ENCODE assay signal across 13 mouse cellular contexts in genomic region chr5:32192016-32192845, GRCm38 (mm10). TPM values are rescaled to one million over a fixed set of nuclear protein-coding genes. Genes with fewer than 3 reads are reported as not detected.
DNase-seq lines count a peak whose midpoint lies in the region; ATAC-seq and TF ChIP-seq lines count a peak whose summit lies in the region.
"Had no signal": no experiment of that assay in that cellular context is flagged by ENCODE, and none has a peak within 500 bp of the region (broad histone marks: within the 10 kb centered on the region; RNA-seq: fewer than 3 reads in every experiment).

No protein-coding gene starts in this region.

- peaks cover 0 to 17% of the 10 kb centered on the region in 2 experiments; a peak in 2 of 4 replicates for H3K4me1 ChIP-seq in MEL (ENCODE audit: control insufficient read depth in 1 of 2, insufficient read depth in 2 of 2, low read length in 2 of 2)
- H3K4me1 ChIP-seq in thymus, adult 2 months (replicated peaks; ENCODE audit: control insufficient read depth, insufficient read depth, low read length): no peaks in the 10 kb centered on the region

- H3K36me3 ChIP-seq in MEL (ENCODE audit: control insufficient read depth in 1 of 2, insufficient read depth in 2 of 2, low read length in 2 of 2): peaks cover 0 to 3% of the 10 kb centered on the region in 2 experiments; a peak in 1 of 4 replicates
- H3K36me3 ChIP-seq in thymus, adult 2 months (ENCODE audit: control insufficient read depth, insufficient read depth, low read length): no peaks in the 10 kb centered on the region
- H3K36me3 ChIP-seq: G1E; liver, embryonic 15.5 days had no signal

- H3K9me3 ChIP-seq in MEL (replicated peaks; ENCODE audit: insufficient read depth, low read length): no peaks in the 10 kb centered on the region
- H3K9me3 ChIP-seq: G1E; liver, embryonic 15.5 days had no signal

- 0 out of 2 replicates have a peak, but pooled peaks have one; percentile 22 for ATAC-seq in common myeloid progenitor, adult 5-6 weeks (replicated peaks; ENCODE audit: low read depth, poor library complexity, severe bottlenecking)

- DNase-seq in kidney, adult 9 months: peak; percentile 9
- DNase-seq in kidney, adult 8-10 months: no peak
- DNase-seq in MEL (ENCODE audit: low read depth, low spot score): peak; percentile 62
- peak; percentile 40 for DNase-seq in lung, postnatal 36 days
- DNase-seq in thymus, adult 2 months: no peak
- DNase-seq in yolk sac, embryonic 10.5 days (ENCODE audit: low spot score): no peak
- DNase-seq in retina, embryonic 14.5 days (ENCODE audit: low spot score): no peak
- DNase-seq: cerebellum, postnatal 14 days; retina, postnatal 1 day had no signal

- H3K9ac ChIP-seq in MEL (ENCODE audit: control insufficient read depth, low read depth, low read length, poor library complexity, severe bottlenecking): no peak overlapping the region
- H3K9ac ChIP-seq: liver, embryonic 15.5 days had no signal

- 86% methylated on average over 16 of the region's 16 CpGs for whole genome bisulfite sequencing in thymus, adult 2 months

- TF ChIP-seq POLR2A in MEL (IDR thresholded peaks at IDR 0.05; ENCODE audit: control insufficient read depth in 1 of 2, insufficient read depth in 1 of 2, low read depth in 1 of 2, low read length in 2 of 2, poor library complexity in 1 of 2): no peak
- TF ChIP-seq POLR2A in thymus, adult 2 months (IDR thresholded peaks at IDR 0.05; ENCODE audit: control insufficient read depth, extremely low read depth, insufficient read depth, low read length, poor library complexity): no peak

- no peak overlapping the region for H3K27ac ChIP-seq in MEL (ENCODE audit: control insufficient read depth, low read depth, low read length)
- no peak overlapping the region for H3K27ac ChIP-seq in thymus, adult 2 months (ENCODE audit: control insufficient read depth, insufficient read depth, low read length)
- H3K27ac ChIP-seq: layer of hippocampus, adult 2 months; liver, embryonic 15.5 days had no signal

- TF ChIP-seq RAD21 in MEL (IDR thresholded peaks at IDR 0.05; ENCODE audit: low read depth, low read length): no peak

- no peak overlapping the region for H3K4me3 ChIP-seq in MEL (ENCODE audit: control insufficient read depth in 1 of 2, insufficient read depth in 1 of 2, low read depth in 2 of 2, low read length in 2 of 2)
- H3K4me3 ChIP-seq in thymus, adult 2 months (ENCODE audit: control insufficient read depth, insufficient read depth, low read length): no peak overlapping the region
- H3K4me3 ChIP-seq: layer of hippocampus, adult 2 months; liver, embryonic 15.5 days had no signal

- 0 out of 4 replicates have a peak, but pooled peaks cover 0 to 3% of the 10 kb centered on the region in 2 experiments for H3K27me3 ChIP-seq in MEL (ENCODE audit: control insufficient read depth in 1 of 2, insufficient read depth in 2 of 2, low read length in 2 of 2)
- no peaks in the 10 kb centered on the region for H3K27me3 ChIP-seq in thymus, adult 2 months (ENCODE audit: control insufficient read depth, insufficient read depth, low read length)
- H3K27me3 ChIP-seq: liver, embryonic 15.5 days had no signal

- TF ChIP-seq EP300 in MEL (IDR thresholded peaks at IDR 0.05; ENCODE audit: low read depth in 1 of 2, low read length in 2 of 2): no peak

- no peaks in the 10 kb centered on the region for H3K79me2 ChIP-seq in MEL (ENCODE audit: control insufficient read depth, insufficient read depth, low read length, poor library complexity)

- no peak for TF ChIP-seq CTCF in MEL (IDR thresholded peaks at IDR 0.05 in 2 of 3, conservative IDR thresholded peaks at IDR 0.05 in 1 of 3; ENCODE audit: control insufficient read depth in 1 of 3, insufficient read depth in 1 of 3, low read depth in 2 of 3, low read length in 3 of 3, poor library complexity in 1 of 3, severe bottlenecking in 1 of 3)
- no peak for TF ChIP-seq CTCF in thymus, adult 2 months (IDR thresholded peaks at IDR 0.05; ENCODE audit: borderline replicate concordance, control insufficient read depth, extremely low read depth, insufficient read depth, low read length, poor library complexity)

TF ChIP-seq in MEL, 35 proteins besides CTCF, POLR2A, EP300 and RAD21:
- TF ChIP-seq ZC3H11A (IDR thresholded peaks at IDR 0.05; ENCODE audit: low read depth, low read length) (no peak), CHD2 (IDR thresholded peaks at IDR 0.05; ENCODE audit: low read length) (no peak), KAT2A (conservative IDR thresholded peaks at IDR 0.05; ENCODE audit: low read depth, low read length) (no peak), SIN3A (IDR thresholded peaks at IDR 0.05; ENCODE audit: low read length) (no peak), MAZ (IDR thresholded peaks at IDR 0.05; ENCODE audit: low read depth, low read length) (no peak), MAFK (IDR thresholded peaks at IDR 0.05; ENCODE audit: borderline replicate concordance, low read depth, low read length) (no peak), E2F4 (IDR thresholded peaks at IDR 0.05; ENCODE audit: borderline replicate concordance, low read depth, low read length) (no peak), ELF1 (IDR thresholded peaks at IDR 0.05; ENCODE audit: low read depth, low read length) (no peak), ZKSCAN1 (IDR thresholded peaks at IDR 0.05; ENCODE audit: low read depth, low read length) (no peak), NELFE (IDR thresholded peaks at IDR 0.05; ENCODE audit: low read depth, low read length) (no peak)

RNA-seq across cellular contexts. Expression of gene Plb1, which starts 40.3 kb away (rescaled TPM):
- total RNA-seq in MEL (2012; rRNA removed): not detected in 2 replicates
- not detected for polyA plus RNA-seq in MEL (2012; ENCODE audit: insufficient read depth in 1 of 2, insufficient read length in 2 of 2, low read depth in 1 of 2, low replicate concordance in 2 of 2, missing spikeins in 1 of 2)
- total RNA-seq in common myeloid progenitor, adult 5-6 weeks (2017): not detected in 2 replicates
- 5.7 and 8.7 TPM in 2 replicates for polyA plus RNA-seq in thymus, adult 2 months (2012; rRNA removed)
- polyA plus RNA-seq: G1E had no signal

RNA-seq across cellular contexts. Expression of gene Fosl2, which starts 56.6 kb away (rescaled TPM):
- 3.3 and 3.8 TPM in 2 replicates for total RNA-seq in MEL (2012; rRNA removed)
- 10 to 100 TPM; 12.0 to 22.1 TPM for polyA plus RNA-seq in MEL (2012; ENCODE audit: insufficient read depth in 1 of 2, insufficient read length in 2 of 2, low read depth in 1 of 2, low replicate concordance in 2 of 2, missing spikeins in 1 of 2)
- 8.0 and 8.5 TPM in 2 replicates for total RNA-seq in common myeloid progenitor, adult 5-6 weeks (2017)
- polyA plus RNA-seq in thymus, adult 2 months (2012; rRNA removed): 8.5 and 9.2 TPM in 2 replicates

Comparison
In these comparisons a context has a peak if more than half of its experiments do, and no peak if none do; other contexts are left out.
1. DNase-seq: peak in kidney, adult 9 months (single experiment), MEL (single experiment) and lung, postnatal 36 days (single experiment); none in kidney, adult 8-10 months (0 of 2), thymus, adult 2 months (single experiment), yolk sac, embryonic 10.5 days (single experiment) and retina, embryonic 14.5 days (single experiment).